Mouse (Mus musculus) forelimb bud, embryonic 11.5 days (tissue): ENCODE data around the gene Mfsd2b.

Experiments used
- DNase-seq: peaks from one replicate; pipeline ENCODE4 v3.0.0-alpha.2; 2012; ENCODE audit warnings: low read depth, low spot score

The Mfsd2b gene

GRCm38 (mm10) chr12:4813636-4814035 is 60.5 kb downstream of the Mfsd2b start:
- DNase-seq: no peak
